In genomic region chr10:96686659-96687440, GRCm38 (mm10) we compare ENCODE assay signal across 9 mouse cellular contexts.
A peak's percentile ranks its signal among the peaks of the same experiment; 100 is the strongest.
DNase-seq lines count a peak whose midpoint lies in the region; ATAC-seq and TF ChIP-seq lines count a peak whose summit lies in the region.
"Had no signal": no experiment of that assay in that cellular context is flagged by ENCODE, and none has a peak within 500 bp of the region (broad histone marks: within the 10 kb centered on the region; RNA-seq: fewer than 3 reads in every experiment).

No protein-coding gene starts in this region.

- H3K9ac ChIP-seq in embryonic facial prominence, embryonic 13.5 days = no peak overlapping the region
- H3K9ac ChIP-seq in limb, embryonic 15.5 days = no peak overlapping the region
- H3K9ac ChIP-seq: midbrain, embryonic 12.5 days had no signal

- peaks cover 15% of the 10 kb centered on the region; the same call in 1 of the 2 replicates for H3K4me1 ChIP-seq in embryonic facial prominence, embryonic 13.5 days
- H3K4me1 ChIP-seq in embryonic facial prominence, embryonic 10.5 days = no peaks in the 10 kb centered on the region
- peaks cover 26% of the 10 kb centered on the region for H3K4me1 ChIP-seq in limb, embryonic 15.5 days
- H3K4me1 ChIP-seq in small intestine, adult 2 months (ENCODE audit: control insufficient read depth, insufficient read depth, insufficient read length, low read length) = peaks cover 18% of the 10 kb centered on the region
- H3K4me1 ChIP-seq: midbrain, embryonic 12.5 days had no signal

- 0 out of 2 replicates have a peak, but pooled peaks have one; percentile 52 for ATAC-seq in embryonic facial prominence, embryonic 13.5 days (ENCODE audit: insufficient number of reproducible peaks, insufficient read depth, low FRiP score, low TSS enrichment, low read depth)
- peak; percentile 89 for ATAC-seq in limb, embryonic 15.5 days (ENCODE audit: insufficient number of reproducible peaks, low FRiP score, low TSS enrichment, low read depth)
- ATAC-seq in erythroid progenitor cell, adult 5-6 weeks (replicated peaks; ENCODE audit: low FRiP score, poor library complexity, severe bottlenecking) = no peak

- H3K27me3 ChIP-seq in embryonic facial prominence, embryonic 13.5 days = no peaks in the 10 kb centered on the region
- H3K27me3 ChIP-seq in embryonic facial prominence, embryonic 10.5 days (replicated peaks; ENCODE audit: low read depth, poor library complexity, severe bottlenecking) = no peaks in the 10 kb centered on the region
- H3K27me3 ChIP-seq in limb, embryonic 15.5 days = no peaks in the 10 kb centered on the region
- no peaks in the 10 kb centered on the region for H3K27me3 ChIP-seq in small intestine, adult 2 months (ENCODE audit: control insufficient read depth, insufficient read depth, low read length)
- H3K27me3 ChIP-seq: midbrain, embryonic 12.5 days had no signal

- no peaks in the 10 kb centered on the region for H3K36me3 ChIP-seq in embryonic facial prominence, embryonic 13.5 days
- H3K36me3 ChIP-seq in embryonic facial prominence, embryonic 10.5 days (replicated peaks) = no peaks in the 10 kb centered on the region
- H3K36me3 ChIP-seq in limb, embryonic 15.5 days = no peaks in the 10 kb centered on the region
- no peaks in the 10 kb centered on the region for H3K36me3 ChIP-seq in small intestine, adult 2 months (ENCODE audit: control insufficient read depth, insufficient read depth, low read length)
- H3K36me3 ChIP-seq: midbrain, embryonic 12.5 days had no signal

- no peak overlapping the region for H3K4me2 ChIP-seq in embryonic facial prominence, embryonic 13.5 days
- no peak overlapping the region for H3K4me2 ChIP-seq in limb, embryonic 15.5 days
- H3K4me2 ChIP-seq: midbrain, embryonic 12.5 days had no signal

- peak overlapping the region; percentile 41; the same call in 1 of the 2 replicates for H3K27ac ChIP-seq in embryonic facial prominence, embryonic 13.5 days
- no peak overlapping the region for H3K27ac ChIP-seq in embryonic facial prominence, embryonic 10.5 days (replicated peaks)
- H3K27ac ChIP-seq in limb, embryonic 15.5 days = peak overlapping the region; percentile 82
- H3K27ac ChIP-seq in small intestine, adult 2 months (ENCODE audit: insufficient read depth, low read depth, low read length) = peak overlapping the region; percentile 91
- H3K27ac ChIP-seq: midbrain, embryonic 12.5 days had no signal

- no peaks in the 10 kb centered on the region for H3K9me3 ChIP-seq in embryonic facial prominence, embryonic 13.5 days
- no peaks in the 10 kb centered on the region for H3K9me3 ChIP-seq in embryonic facial prominence, embryonic 10.5 days
- H3K9me3 ChIP-seq in limb, embryonic 15.5 days = no peaks in the 10 kb centered on the region
- H3K9me3 ChIP-seq: midbrain, embryonic 12.5 days had no signal

- no peak overlapping the region for H3K4me3 ChIP-seq in embryonic facial prominence, embryonic 13.5 days
- H3K4me3 ChIP-seq in embryonic facial prominence, embryonic 10.5 days = no peak overlapping the region
- no peak overlapping the region for H3K4me3 ChIP-seq in limb, embryonic 15.5 days
- H3K4me3 ChIP-seq in small intestine, adult 2 months (ENCODE audit: low read depth, low read length) = no peak overlapping the region
- H3K4me3 ChIP-seq: midbrain, embryonic 12.5 days had no signal

- intact Hi-C loops in heart, postnatal 10 days (cut with DNase I) = no loop called here

- TF ChIP-seq CTCF in small intestine, adult 2 months (IDR thresholded peaks at IDR 0.05; ENCODE audit: extremely low read depth, insufficient read length, insufficient replicate concordance, low read depth, low read length) = no peak

- TF ChIP-seq POLR2A in small intestine, adult 2 months (IDR thresholded peaks at IDR 0.05; ENCODE audit: low read depth, low read length) = no peak

- 59% methylated on average over 6 of the region's 6 CpGs for WGBS in embryonic facial prominence, embryonic 13.5 days
- 83% methylated on average over 6 of the region's 6 CpGs for WGBS in embryonic facial prominence, embryonic 10.5 days
- WGBS in limb, embryonic 15.5 days = 46% methylated on average over 6 of the region's 6 CpGs
- 11% methylated on average over 6 of the region's 6 CpGs for WGBS in small intestine, adult 2 months

- DNase-seq in embryonic facial prominence, embryonic 10.5 days (ENCODE audit: low spot score) = no peak
- DNase-seq in adipocyte (ENCODE audit: low spot score) = peak; percentile 81
- DNase-seq in heart, postnatal 10 days = peak; percentile 43 to 49
- no peak for DNase-seq in natural killer cell, adult 2 months (ENCODE audit: low spot score in 2 of 2)

Comparison
In these comparisons a context has a peak if more than half of its experiments do, and no peak if none do; other contexts are left out.
1. DNase-seq: peak in adipocyte (single experiment) and heart, postnatal 10 days (2 of 2); none in embryonic facial prominence, embryonic 10.5 days (single experiment) and natural killer cell, adult 2 months (0 of 2).